Mouse (Mus musculus): ENCODE results near the gene Wnk1. TPM values are rescaled to one million over a fixed set of nuclear protein-coding genes. Genes with fewer than 3 reads are reported as not detected.
A peak's percentile ranks its signal among the peaks of the same experiment; 100 is the strongest.

The Wnk1 gene
- total RNA-seq, 4 experiments from 2014 or later: 363 to 494 (median 444) TPM

DNA sequence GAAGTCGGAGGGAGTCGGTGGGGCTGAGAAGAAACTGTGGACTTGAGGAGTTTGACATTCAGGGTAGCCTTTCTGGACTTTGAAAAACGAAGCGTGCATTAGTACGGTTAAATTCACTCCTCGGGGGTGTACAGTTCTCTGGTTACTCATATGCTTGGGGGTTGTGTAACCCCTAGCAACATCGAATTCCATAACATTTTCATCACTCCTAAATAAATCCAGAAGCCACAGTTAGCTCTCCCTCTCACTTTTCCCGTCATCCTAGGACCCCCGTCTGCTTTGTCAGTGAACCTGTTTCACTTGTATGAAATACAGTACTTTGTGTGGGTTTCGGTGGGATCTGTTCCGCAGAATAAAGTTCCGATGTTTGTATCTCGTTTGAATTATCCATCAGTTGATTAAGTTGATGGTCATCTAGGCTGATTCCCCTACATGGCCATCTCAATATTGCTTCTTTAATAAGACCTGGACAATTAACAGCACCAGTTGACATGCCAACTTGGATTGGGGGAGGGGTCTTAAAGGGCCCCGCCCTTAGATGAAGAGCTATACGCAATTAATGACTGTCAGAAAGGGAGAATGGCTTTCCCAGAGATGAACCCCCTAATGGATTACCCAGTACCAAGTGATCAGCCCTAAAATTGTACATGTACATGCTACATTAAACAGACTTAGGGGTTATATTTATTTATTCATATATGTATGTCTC lies 135.2 kb downstream of the Wnk1 start:
- no peak for DNase-seq (ENCODE audit: low spot score)

GRCm38 (mm10) chr6:119902204-119903080 lies 136.0 kb downstream of the Wnk1 start, which contains the start of gene Rad52:
TSS of gene Rad52 (plus strand) at chr6:119902698.
- peak; percentile 91 for DNase-seq (ENCODE audit: low spot score)

- no peak for DNase-seq (ENCODE audit: low spot score)
These were observed 145.8 kb downstream of the Wnk1 start for GRCm38 (mm10) chr6:119892711-119893110.

DNA sequence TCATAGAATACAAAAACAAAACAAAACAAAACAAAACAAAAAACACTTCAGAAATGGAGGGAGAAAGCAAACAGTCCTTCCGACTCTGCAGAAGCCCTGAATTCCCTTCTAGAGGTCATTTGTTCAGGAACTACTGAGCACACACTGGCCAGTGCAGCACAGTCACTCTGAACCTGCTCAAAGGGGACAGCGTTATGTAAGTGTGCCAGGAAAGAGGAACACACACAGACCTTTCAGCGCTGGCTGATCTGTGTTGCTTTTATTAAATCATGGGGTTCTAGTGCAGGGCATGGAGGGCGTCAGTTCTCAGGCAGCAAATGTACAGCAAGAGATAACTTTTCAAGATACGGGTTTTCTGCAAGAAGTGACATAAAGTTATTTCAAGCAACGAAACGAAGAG lies 155.3 kb downstream of the Wnk1 start:
- DNase-seq (ENCODE audit: low spot score): peak; percentile 21

Small RNA genes within 50 kb of the gene (microRNA-seq; reads per million reads assigned to microRNA genes)
- gene Mir706: not detected

Other genes with a start within 250 kb of the Wnk1 start
- 10 to 100 TPM; 39.0 to 46.8 (median 41.1) TPM for gene Erc1, start 190.5 kb downstream of the Wnk1 start, total RNA-seq (2022)
- 10 to 100 TPM in 3 of 4 experiments, 1 to 10 TPM in 1; 8.5 to 11.0 (median 10.2) TPM for gene Rad52, start 136.0 kb downstream of the Wnk1 start, total RNA-seq (2022)
- not detected for gene Ninj2, start 54.7 kb upstream of the Wnk1 start, total RNA-seq (2022)

Measured in heart, adult 8-10 months (tissue).